Mouse (Mus musculus) liver, embryonic 15.5 days (tissue): ENCODE data around the gene Rbms3. TPM values are rescaled to one million over a fixed set of nuclear protein-coding genes. Genes with fewer than 3 reads are reported as not detected.

Source experiments
- ATAC-seq: fragments of 200-750 bp; cut with Nextera tagmentation; 2 replicates; pipeline ENCODE4 v1.8.0; 2017; ENCODE audit warnings: moderate number of reproducible peaks, mild to moderate bottlenecking, moderate library complexity; ENCODE audit not compliant: insufficient read depth
- H3K27ac ChIP-seq: fragments of 300-500 bp; sonication (generic); replicated peaks from 2 replicates; pipeline ENCODE4 v1.5.1; 2015; ENCODE audit warnings: mild to moderate bottlenecking, inconsistent platforms
- H3K27me3 ChIP-seq: fragments of 300-500 bp; sonication (generic); 2 replicates; pipeline ENCODE4 v1.6.1; 2015; ENCODE audit warnings: mild to moderate bottlenecking, inconsistent platforms
- H3K36me3 ChIP-seq: fragments of 300-500 bp; sonication (generic); replicated peaks from 2 replicates; pipeline ENCODE4 v1.6.1; 2015; ENCODE audit warnings: moderate library complexity, mild to moderate bottlenecking, inconsistent platforms
- H3K4me1 ChIP-seq: fragments of 300-500 bp; sonication (generic); replicated peaks from 2 replicates; pipeline ENCODE4 v1.6.1; 2015; ENCODE audit warnings: inconsistent platforms
- H3K4me2 ChIP-seq: fragments of 300-500 bp; sonication (generic); 2 replicates; pipeline ENCODE4 v1.6.1; 2015; ENCODE audit warnings: moderate library complexity, mild to moderate bottlenecking, inconsistent platforms
- H3K4me3 ChIP-seq: fragments of 300-500 bp; sonication (generic); replicated peaks from 2 replicates; pipeline ENCODE4 v1.5.1; 2015; ENCODE audit warnings: mild to moderate bottlenecking, inconsistent platforms
- H3K9ac ChIP-seq: fragments of 300-500 bp; sonication (generic); 2 replicates; pipeline ENCODE4 v1.6.1; 2015; ENCODE audit warnings: moderate library complexity, mild to moderate bottlenecking, inconsistent platforms
- H3K9me3 ChIP-seq: fragments of 300-500 bp; sonication (generic); replicated peaks from 2 replicates; pipeline ENCODE4 v1.6.1; 2016; ENCODE audit warnings: inconsistent platforms
- WGBS: fragments of 180-500 bp; shearing (Covaris S2); methylation state at CpG from one replicate; pipeline ENCODE4 v1.1.7; 2015; ENCODE audit warnings: mixed read lengths; ENCODE audit not compliant: insufficient replicate concordance; 5-methylcytosine and 5-hydroxymethylcytosine counted together
- polyA plus RNA-seq: library from polyadenylated mRNA; unstranded; fragments of >200 nt; fragmentation: Nextera tagmentation; extraction: Ambion mirVana; gene quantifications from 2 replicates; pipeline ENCODE4 v1.2.1, GENCODE M21; 2015

Gene Rbms3
- polyA plus RNA-seq, 1 experiment from 2014 or later: 3.0 TPM

DNA sequence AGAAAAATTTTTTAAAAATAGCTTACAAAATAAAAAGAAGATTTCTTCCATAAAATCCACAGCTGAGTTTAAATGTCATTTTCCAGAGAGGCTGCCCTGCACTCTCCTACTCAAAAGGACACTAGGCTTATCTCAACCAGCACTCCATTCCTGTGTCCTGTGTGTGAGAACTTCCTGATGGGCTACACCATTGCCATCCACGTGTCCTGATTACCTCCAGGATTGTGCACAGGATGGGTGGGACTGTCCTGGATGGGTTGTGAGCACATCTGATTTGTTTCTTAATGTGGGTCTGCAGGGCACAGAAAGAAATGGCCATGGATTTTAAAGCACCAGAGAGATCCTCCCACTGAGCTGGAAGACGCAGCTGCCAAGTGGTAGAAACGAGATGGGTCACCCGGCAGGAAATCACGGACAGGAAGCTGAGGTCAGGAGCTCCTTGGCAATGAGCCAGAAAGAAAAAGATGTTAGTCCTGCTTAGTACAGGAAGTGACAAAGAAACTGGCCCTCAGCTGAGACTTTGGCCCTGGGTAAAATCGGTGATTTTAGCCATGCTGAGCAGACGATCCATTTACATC lies 256.5 kb downstream of the Rbms3 start:
- Histone ChIP-seq H3K9me3 (no peaks in the 10 kb centered on the region), H3K9ac (no peak overlapping the region), H3K4me1 (no peaks in the 10 kb centered on the region), H3K27ac (no peak overlapping the region), H3K27me3 (no peaks in the 10 kb centered on the region), H3K4me3 (no peak overlapping the region), H3K4me2 (no peak overlapping the region), H3K36me3 (no peaks in the 10 kb centered on the region)
- WGBS: 14% methylated on average over 7 of the region's 7 CpGs
- ATAC-seq: no peak

DNA sequence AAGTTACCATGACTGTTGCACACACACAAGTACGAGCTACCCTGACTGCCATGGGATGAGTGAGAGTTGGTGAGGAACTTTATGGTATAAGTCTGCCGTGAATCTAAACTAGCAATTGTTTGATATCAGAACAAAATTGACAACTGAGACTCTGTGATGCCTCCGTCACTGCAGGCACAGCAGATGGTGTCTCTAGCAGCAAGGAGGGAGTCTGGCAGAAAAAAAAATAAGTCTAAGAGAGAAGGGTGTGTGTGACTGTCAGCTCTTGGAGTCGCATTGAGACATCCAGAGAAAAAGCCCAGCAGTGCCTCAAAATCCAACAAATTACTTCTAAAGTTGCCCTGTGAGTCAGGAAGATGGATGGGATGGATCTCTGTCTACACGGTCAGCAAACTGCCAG lies 257.7 kb downstream of the Rbms3 start:
- H3K27me3 ChIP-seq: no peaks in the 10 kb centered on the region
- H3K4me1 ChIP-seq: no peaks in the 10 kb centered on the region
- H3K9ac ChIP-seq: no peak overlapping the region
- no peak overlapping the region for H3K27ac ChIP-seq
- no peak overlapping the region for H3K4me3 ChIP-seq
- H3K4me2 ChIP-seq: no peak overlapping the region
- no peaks in the 10 kb centered on the region for H3K9me3 ChIP-seq
- ATAC-seq: no peak
- H3K36me3 ChIP-seq: no peaks in the 10 kb centered on the region
- WGBS: 60% methylated on average over 5 of the region's 5 CpGs

DNA sequence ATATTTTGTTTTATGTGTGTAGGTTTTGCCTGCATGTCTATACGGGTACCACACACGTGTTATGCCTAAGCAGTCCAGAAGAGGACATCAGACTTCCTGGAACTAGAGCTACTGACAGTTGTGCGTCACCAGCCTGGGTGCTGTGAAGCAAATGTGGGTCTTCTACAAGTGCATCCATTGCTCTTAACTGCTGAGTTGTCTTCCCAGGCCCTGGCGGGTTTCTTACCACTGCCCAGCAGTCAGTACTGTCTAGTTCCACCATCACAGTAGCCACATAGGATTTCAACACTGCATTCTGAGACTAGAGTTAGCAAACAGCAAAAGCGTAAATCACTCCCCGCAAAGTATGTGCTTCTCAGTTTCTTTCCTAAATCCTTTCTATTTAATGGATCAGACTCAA lies 259.6 kb downstream of the Rbms3 start:
- no peak for ATAC-seq
- no peaks in the 10 kb centered on the region for H3K36me3 ChIP-seq
- no peak overlapping the region for H3K4me2 ChIP-seq
- H3K4me3 ChIP-seq: no peak overlapping the region
- WGBS: 66% methylated on average over 6 of the region's 6 CpGs
- H3K27me3 ChIP-seq: no peaks in the 10 kb centered on the region
- no peak overlapping the region for H3K27ac ChIP-seq
- no peaks in the 10 kb centered on the region for H3K9me3 ChIP-seq
- H3K9ac ChIP-seq: no peak overlapping the region
- H3K4me1 ChIP-seq: no peaks in the 10 kb centered on the region

DNA sequence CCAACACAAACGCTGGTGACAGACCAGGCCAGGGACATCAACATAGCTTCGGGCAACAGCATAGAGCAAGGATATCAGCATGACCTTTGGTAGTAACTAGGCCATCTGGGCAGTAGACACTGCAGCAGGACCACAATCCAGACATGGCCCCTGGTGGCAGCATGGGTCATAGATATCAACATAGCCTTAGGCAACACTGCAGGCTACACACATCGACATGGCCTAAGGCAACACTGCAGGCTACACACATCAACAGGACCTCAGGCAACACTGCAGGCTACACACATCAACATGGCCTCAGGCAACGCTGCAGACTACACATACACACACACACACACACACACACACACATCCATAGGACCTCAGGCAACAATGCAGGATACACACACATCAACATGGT lies 261.7 kb downstream of the Rbms3 start:
- no peak for ATAC-seq
- Histone ChIP-seq H3K4me2 (no peak overlapping the region), H3K27me3 (no peaks in the 10 kb centered on the region), H3K4me1 (no peaks in the 10 kb centered on the region), H3K9me3 (no peaks in the 10 kb centered on the region), H3K36me3 (no peaks in the 10 kb centered on the region), H3K9ac (no peak overlapping the region), H3K4me3 (no peak overlapping the region), H3K27ac (no peak overlapping the region)
- 59% methylated on average over 4 of the region's 4 CpGs for WGBS

DNA sequence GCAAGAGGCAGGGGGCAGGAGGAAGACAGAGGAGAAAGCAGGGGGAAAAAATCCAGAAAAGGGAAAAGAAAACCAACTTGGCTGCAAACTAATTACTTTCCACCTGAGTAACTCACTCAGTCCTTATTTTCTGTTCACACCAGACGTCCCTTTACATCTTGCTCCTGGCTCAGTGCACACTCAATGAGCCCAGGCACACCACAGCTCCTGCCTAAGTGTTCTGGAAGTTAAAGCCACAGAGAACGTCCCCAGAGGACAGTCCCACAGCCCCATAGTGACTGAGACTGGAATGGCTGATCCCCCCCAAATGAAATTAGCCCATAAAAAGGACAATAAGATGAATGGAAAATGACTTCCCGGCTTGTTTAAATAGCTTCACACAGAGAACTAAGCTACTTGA lies 265.1 kb downstream of the Rbms3 start:
- no peak overlapping the region for H3K27ac ChIP-seq
- ATAC-seq: no peak
- 51% methylated on average over 3 of the region's 3 CpGs for WGBS
- no peaks in the 10 kb centered on the region for H3K9me3 ChIP-seq
- H3K9ac ChIP-seq: no peak overlapping the region
- H3K27me3 ChIP-seq: no peaks in the 10 kb centered on the region
- no peaks in the 10 kb centered on the region for H3K36me3 ChIP-seq
- H3K4me1 ChIP-seq: no peaks in the 10 kb centered on the region
- no peak overlapping the region for H3K4me2 ChIP-seq
- H3K4me3 ChIP-seq: no peak overlapping the region

DNA sequence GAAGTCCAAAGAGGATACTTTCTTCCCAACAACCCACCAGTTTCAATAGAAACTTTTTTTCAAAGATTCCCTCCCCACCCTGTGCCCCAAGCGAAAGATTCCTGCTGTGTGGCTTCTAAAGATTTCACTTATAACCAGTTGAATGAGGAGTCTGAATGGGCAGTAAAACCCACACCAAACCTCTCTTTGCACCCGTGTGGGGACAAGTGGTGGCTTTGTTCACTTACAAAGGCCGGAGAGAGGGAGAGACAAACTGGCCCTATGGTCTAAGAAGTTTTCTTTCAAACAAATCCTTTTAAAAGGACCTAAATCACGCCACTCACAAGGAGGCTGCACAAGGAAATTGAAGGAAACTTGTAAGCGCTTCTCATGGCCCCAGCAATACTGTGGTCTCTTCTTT lies 268.3 kb downstream of the Rbms3 start:
- Histone ChIP-seq H3K4me3 (no peak overlapping the region), H3K9me3 (no peaks in the 10 kb centered on the region), H3K36me3 (no peaks in the 10 kb centered on the region), H3K4me1 (no peaks in the 10 kb centered on the region), H3K27me3 (no peaks in the 10 kb centered on the region), H3K27ac (no peak overlapping the region), H3K4me2 (no peak overlapping the region), H3K9ac (no peak overlapping the region)
- 61% methylated on average over 5 of the region's 5 CpGs for WGBS
- no peak for ATAC-seq

DNA sequence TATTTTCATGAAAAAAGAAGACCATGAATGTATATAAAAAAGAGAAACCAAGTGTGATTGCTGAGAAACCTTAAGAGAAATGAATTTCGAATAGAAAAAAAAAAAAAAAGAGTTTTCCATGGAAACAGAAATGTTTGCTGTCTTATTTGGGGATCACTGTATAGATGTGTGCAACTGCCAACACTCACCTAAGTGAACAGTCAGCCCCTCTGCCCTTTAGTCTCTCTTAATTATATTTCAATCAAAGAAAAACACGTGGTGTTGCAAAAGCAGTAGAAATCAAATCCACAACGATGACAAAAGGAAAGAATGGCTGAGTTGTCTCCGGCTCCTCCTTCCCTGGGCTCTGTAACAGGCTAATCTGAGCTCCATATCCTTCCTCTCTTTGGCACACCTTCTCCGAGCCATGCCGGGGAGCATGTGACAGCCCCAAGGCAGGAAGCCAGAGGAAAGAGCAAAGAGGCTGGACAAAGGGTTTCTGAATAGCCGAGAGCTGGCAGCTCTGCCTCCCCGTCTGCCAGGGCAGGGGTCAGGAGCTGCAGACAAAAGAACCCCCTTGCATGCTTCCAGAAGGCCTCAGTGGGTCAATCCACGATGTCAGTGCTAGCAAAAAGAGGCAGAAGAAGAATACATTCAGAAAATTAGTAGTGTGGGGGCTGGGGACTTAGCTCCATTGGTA lies 272.8 kb downstream of the Rbms3 start:
- Histone ChIP-seq H3K4me2 (no peak overlapping the region), H3K9ac (no peak overlapping the region), H3K4me3 (no peak overlapping the region), H3K36me3 (no peaks in the 10 kb centered on the region), H3K4me1 (no peaks in the 10 kb centered on the region), H3K27ac (no peak overlapping the region), H3K27me3 (no peaks in the 10 kb centered on the region), H3K9me3 (no peaks in the 10 kb centered on the region)
- ATAC-seq: no peak; the same call in 1 of the 2 replicates
- 11% methylated on average over 9 of the region's 9 CpGs for WGBS

DNA sequence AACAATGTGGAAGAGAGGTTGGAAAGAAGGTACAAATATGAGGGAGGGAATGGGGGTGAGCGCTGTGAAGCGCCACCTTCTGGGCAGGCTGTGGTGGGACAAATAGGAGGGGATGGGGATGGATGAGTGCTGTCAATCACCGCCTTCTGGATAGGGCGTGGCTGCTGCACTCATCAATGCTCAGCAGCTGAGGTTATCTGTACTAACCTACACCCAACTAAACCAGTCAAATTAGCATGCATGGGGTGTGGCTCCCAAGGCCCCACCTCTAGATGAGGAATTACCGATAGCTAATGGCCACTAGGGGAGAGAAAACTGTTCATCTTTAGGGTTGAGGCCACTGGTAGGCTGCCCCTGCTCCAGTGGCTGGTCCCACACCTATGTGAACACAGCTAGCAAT lies 274.2 kb downstream of the Rbms3 start:
- ATAC-seq: no peak
- H3K27me3 ChIP-seq: no peaks in the 10 kb centered on the region
- WGBS: 53% methylated on average over 5 of the region's 5 CpGs

DNA sequence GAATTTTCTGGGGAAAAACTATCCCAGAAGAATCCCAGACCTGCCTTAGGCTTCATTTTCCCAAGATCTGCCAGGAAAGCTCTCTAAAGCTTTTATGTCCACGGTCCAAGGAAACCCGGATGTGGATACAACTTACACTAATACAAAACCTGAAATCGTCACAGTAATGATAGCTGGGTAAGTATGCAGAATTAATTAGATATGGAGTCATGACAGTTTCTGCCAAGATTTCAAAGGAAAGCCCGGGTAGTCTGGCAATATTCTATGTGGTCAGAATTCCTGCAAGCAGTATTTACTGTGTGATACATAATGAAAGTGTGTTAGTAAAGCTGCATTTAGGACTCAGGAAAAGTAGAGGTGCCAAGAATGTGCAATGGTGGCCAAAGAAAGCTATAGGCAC lies 287.4 kb downstream of the Rbms3 start:
- no peak for ATAC-seq
- Histone ChIP-seq H3K27ac (no peak overlapping the region), H3K9ac (no peak overlapping the region), H3K4me3 (no peak overlapping the region), H3K36me3 (no peaks in the 10 kb centered on the region), H3K27me3 (no peaks in the 10 kb centered on the region), H3K4me1 (no peaks in the 10 kb centered on the region), H3K4me2 (no peak overlapping the region), H3K9me3 (no peaks in the 10 kb centered on the region)
- 56% methylated on average over 4 of the region's 4 CpGs for WGBS

More for the DNA sequence above, 274.2 kb downstream of the Rbms3 start:
- Histone ChIP-seq H3K9ac (no peak overlapping the region), H3K9me3 (no peaks in the 10 kb centered on the region), H3K4me3 (no peak overlapping the region), H3K36me3 (no peaks in the 10 kb centered on the region), H3K4me1 (no peaks in the 10 kb centered on the region), H3K4me2 (no peak overlapping the region), H3K27ac (no peak overlapping the region)

DNA sequence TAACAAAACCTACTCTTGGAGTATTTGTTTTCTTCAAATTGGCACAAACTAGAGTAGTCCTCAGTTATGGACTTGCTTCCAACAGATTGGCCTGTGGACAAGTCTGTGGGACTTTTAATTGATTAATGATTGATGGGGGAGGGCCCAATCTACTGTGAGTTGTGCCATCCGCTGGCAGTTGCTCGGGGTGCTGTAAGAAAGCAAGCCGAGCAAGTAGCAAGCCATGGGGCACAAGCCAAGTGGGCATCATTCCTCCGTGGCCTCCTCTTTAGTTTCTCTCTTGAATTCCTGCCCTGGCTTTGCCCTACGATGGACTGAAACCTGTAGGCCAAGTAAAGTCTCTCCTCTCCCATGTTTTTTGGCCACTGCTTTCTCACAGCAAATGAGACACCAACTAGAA lies 299.0 kb downstream of the Rbms3 start:
- ATAC-seq: no peak
- Histone ChIP-seq H3K4me3 (no peak overlapping the region), H3K9me3 (no peaks in the 10 kb centered on the region), H3K4me1 (no peaks in the 10 kb centered on the region), H3K9ac (no peak overlapping the region), H3K27me3 (no peaks in the 10 kb centered on the region), H3K27ac (no peak overlapping the region), H3K4me2 (no peak overlapping the region), H3K36me3 (no peaks in the 10 kb centered on the region)
- 71% methylated on average over 5 of the region's 5 CpGs for WGBS

DNA sequence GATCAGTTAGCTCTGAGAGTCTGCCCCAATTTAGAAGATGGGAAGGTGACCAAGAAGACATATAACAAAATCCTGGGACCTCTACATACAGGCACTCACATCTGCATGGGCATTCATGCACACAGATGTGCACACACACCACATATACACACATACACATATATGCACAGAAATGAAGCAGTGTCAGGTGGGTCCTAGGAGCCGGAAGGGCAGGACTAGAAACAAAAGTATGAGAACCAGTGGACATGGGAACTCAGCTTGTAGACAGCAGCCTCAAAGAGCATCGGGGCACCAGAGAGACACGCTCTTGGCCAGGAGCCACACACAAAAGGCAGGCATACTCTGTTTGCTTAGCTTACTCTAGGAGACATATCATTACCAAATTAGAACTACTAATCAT lies 310.4 kb downstream of the Rbms3 start:
- H3K27me3 ChIP-seq: no peaks in the 10 kb centered on the region
- no peaks in the 10 kb centered on the region for H3K36me3 ChIP-seq
- H3K4me3 ChIP-seq: no peak overlapping the region
- no peak overlapping the region for H3K27ac ChIP-seq
- H3K9ac ChIP-seq: no peak overlapping the region
- H3K9me3 ChIP-seq: no peaks in the 10 kb centered on the region
- H3K4me1 ChIP-seq: no peaks in the 10 kb centered on the region
- no peak for ATAC-seq
- WGBS: 50% methylated on average over 3 of the region's 3 CpGs
- no peak overlapping the region for H3K4me2 ChIP-seq

DNA sequence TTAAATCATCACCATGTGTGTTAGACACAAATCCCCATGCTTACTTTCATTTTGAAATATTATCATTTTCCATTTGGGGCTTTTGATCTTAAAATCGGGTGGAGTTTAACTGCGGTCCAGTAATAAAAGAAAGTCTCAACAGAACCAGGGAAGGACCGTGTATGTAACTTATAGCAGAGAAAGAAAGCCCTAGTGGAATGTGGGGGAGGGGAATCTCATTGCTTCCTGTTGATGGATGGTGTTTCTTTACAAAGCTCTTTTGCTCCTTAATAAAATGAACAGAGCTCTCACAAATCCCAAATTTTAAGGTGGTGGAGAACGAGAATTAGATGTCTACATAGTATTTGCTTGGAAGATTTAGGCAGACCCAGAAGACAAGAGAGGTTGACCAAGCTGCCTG lies 311.3 kb downstream of the Rbms3 start:
- Histone ChIP-seq H3K27ac (no peak overlapping the region), H3K9me3 (no peaks in the 10 kb centered on the region), H3K4me2 (no peak overlapping the region), H3K36me3 (no peaks in the 10 kb centered on the region), H3K27me3 (no peaks in the 10 kb centered on the region), H3K4me3 (no peak overlapping the region), H3K9ac (no peak overlapping the region), H3K4me1 (no peaks in the 10 kb centered on the region)
- ATAC-seq: no peak
- 50% methylated on average over 4 of the region's 4 CpGs for WGBS
